Mouse (Mus musculus) right cerebral cortex, postnatal 14 days (tissue): ENCODE results near the gene Dync1h1.

Experiments
- DNase-seq: peaks from one replicate; pipeline ENCODE4 v3.0.0; 2022

Dync1h1 gene

DNA sequence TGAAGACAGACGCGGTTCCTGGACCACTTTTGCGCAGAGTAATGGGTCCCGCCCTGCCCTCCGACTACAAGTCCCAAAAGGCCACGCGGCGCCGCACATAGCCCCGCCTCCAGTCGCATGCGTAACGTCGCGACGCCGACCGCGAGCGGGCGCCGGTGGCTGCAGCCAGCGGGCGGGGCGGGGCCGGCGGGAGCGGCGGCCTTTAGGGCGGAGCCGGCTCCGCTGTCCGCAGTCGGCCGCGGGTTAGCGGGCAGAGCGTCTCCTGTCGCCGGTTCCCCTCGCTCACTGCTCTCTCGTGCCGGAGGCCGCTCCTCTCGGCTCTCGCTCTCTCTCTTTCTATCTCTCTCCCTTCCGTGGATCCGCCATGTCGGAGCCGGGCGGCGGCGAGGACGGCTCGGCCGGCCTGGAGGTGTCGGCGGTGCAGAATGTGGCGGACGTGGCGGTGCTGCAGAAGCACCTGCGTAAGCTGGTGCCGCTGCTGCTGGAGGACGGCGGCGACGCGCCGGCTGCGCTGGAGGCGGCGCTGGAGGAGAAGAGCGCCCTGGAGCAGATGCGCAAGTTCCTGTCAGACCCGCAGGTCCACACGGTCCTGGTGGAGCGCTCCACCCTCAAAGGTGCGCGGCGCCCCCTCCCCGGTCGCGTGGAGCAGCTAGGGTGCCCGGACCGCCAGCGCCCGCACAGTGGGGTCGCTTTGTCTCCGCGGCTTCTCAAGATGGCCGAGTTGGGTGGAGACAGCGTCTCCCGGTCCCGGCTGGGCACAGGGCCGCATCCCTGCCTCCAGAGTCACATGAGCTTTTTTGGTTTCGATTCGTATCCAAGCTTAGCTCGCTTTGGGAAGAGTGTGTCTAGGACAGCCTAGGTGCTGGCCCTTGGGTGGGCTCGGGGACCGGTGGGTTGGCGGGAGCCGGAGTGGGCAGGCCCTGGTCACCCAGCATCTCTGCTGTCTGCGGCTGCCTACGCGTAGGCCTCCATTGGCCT is at the start of gene Dync1h1:
Gene Dync1h1, plus strand, starts transcription at position 212 of the 978 bp plus-strand sequence.
- DNase-seq = peak; percentile 95

DNA sequence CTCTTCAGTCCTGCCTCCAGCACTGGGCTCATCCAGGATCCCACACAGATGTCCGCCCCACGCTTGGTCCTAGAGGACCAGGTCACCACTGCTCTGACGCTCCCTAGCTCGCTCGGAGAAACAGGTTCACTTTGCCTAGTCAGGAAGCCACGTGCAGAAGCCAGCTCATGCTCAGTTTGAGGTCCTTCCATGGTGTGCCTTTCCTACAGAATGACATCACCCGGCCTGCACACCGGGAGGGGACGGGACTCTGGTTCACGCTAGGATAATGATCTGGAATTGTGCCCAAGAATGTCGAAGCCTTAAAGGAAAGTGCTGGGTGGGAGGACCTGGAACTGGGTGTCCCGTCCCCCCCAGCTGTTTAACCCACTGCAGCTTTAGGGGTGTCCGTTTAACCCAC is 49.1 kb upstream of the Dync1h1 start:
- DNase-seq = no peak

DNA sequence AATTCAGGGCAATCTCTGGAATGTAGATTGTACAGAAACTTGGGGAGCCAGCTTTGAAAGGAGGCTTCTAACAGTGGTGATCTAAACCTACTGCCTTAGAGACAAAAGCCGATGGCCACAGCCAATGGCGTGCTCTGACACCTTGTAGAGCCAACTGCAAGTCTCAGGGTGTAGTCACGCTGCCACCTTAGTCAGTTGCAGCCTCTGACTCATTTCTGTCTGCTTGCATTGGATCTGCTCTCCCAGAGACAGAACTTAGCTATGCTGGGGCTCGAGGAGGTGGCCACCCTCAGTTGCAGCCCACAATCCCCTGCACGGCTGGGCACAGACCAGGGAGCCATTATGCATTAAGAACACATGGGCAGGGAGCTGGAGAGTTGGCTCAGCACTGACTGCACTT is 47.9 kb upstream of the Dync1h1 start:
- DNase-seq = no peak

DNA sequence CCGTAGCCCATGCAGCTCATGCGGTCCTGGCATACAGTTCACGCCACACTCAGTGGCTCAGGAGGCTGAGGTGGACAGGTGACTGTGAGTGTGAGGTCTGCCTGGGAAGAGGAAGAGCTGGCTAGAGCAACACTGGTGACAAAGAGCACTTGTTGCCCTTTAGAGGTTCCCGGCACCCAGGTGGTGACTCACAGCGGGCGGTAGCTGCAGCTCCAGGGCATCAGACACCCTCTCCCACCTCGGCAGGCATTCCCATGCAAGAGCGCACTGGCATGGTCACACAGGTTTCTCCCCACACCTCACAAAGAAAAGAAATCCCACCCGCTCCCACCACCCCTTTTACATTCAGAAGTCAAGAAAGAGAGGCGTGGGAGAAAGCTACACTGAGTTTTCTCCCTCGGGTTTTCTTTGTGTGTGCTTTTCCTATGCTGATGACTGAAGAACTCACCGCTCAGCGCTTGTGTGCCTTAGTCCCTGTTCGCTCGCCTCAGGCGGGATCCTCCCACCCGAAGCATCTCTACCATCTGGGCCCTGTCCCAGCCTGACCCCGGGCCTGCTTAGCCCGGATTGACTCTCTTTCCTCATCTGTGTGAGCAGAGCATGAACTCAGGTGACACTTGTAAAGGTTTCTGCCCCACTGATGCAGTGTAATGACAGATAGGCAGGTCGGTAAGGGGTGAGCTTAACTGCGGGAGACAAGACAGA is 45.6 kb upstream of the Dync1h1 start:
- DNase-seq = no peak

DNA sequence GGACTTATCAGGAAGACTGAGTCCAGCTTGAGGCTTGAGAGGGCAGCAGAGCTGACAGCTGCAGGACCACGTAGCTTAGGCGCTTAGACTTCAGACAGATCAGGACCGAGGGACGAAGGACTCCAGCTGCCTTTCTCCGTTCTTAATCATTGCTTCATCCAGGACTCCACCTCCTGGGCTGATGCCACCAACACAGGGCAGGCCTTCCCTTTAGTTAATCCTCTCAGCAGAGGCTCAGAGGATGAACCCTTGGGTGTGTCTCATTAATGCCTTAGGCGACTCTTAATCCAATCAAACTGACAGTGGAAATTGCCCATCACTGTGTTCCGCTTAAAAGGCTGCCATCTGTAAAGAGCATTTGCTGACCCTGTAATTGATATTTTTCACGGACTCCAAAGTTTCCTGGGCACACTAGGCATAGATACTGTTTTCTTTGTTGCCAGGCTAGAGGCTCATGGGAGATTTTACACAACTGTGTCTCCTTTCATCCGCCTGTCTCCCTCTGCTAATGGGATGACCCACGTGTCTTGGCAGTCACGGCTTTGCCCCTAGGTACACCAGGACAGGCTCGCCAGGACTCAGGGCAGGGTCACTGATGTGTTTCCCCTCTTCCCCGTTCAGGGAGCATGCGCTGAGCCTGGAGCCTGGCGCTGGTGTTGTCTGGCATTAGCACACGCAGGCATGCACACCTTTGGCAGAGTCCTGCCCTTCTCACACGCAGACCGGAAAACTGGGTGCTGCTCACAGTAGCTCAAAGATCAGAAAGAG is 44.2 kb upstream of the Dync1h1 start:
- DNase-seq = no peak

DNA sequence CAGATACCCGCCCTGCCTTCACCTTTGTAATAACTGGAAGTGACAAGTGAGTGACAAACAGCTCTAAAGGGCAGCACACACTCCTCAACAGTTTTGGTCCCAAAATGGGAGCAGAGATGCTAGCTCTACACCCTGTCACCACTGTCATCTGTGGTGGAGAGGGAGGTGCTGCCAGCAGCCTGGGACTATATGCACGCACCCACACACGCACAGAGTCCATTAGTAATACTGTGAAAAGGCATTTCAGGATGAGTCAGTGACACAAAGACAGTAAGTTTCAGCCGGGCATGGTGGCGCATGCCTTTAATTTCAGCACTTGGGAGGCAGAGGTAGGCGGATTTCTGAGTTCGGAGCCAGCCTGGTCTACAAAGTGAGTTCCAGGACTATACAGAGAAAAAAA is 43.1 kb upstream of the Dync1h1 start:
- DNase-seq = no peak

DNA sequence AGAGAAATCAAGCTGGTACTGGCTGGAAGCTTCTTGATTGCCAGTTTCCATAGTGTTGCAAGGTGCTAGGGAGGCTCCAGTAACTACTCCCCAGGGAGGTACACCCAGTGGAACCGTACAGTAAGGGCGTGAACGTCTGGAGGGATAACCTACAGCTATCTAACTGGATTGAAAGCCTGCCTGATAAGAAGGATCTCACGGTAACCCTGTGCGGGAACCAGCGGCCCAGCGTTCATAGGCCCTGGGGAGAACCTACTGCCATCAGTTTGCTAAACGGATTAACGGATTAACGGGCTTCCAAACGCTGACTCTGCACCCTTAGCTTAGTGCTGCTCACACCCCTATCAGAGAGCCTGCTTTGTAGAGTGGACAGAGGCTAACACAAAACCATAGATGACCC is 37.9 kb upstream of the Dync1h1 start:
- no peak for DNase-seq

DNA sequence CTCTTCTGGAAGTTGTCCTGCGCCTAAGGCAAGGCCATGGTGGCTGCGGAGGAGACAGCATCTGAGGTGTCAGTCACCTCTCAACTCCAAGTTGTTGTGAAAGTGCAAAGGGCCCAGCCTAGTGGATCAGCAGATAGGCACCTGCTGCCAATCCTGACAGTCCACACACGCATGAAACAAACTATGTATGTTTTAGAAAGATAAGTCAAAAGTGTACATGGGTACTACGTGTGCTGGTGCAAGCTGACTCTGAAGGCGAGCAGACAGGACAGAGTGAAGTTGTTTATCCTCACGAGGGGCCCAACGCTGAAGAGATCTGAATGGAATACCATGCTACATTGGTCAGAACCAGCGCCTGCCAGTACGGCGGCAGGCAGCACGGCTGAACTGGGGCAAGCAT is 36.4 kb upstream of the Dync1h1 start:
- no peak for DNase-seq

DNA sequence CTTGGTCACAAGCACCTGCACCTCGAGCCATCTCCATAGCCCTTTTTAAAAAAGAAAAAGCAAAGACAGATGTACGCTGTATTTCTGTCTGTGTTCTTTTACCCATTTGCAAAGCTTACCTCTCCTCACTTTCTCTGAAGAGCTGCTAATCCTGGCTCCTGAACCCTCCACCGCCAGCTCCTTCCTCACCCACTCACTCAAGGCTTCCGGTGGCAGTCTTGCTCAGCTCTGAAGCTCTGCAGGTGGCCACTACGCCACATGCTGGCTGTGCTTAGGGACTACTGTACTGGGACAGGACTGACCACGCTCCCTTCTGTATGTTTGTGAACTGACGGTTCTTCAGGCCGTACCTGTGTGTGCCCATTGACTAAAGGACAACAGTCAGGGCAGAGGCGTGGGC is 34.9 kb upstream of the Dync1h1 start:
- no peak for DNase-seq

DNA sequence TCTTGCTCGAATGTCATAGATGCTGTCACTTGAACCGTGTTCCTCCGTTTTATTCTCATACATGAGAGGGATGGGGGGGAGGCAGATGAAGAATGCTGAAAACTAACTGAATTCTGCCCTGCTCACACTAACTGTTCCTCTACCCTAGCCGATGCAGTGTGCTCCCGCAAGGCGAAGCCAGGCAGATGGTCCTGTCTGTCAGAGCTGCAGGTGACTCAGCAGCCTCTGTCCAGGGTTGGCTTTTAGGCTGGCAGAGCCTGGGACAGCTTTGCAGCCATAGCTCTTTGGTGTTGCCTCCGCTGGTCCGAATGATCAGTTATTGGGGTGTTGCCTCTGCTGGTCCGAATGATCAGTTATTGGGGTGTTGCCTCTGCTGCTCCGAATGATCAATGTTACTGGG is 30.2 kb upstream of the Dync1h1 start:
- DNase-seq = no peak

DNA sequence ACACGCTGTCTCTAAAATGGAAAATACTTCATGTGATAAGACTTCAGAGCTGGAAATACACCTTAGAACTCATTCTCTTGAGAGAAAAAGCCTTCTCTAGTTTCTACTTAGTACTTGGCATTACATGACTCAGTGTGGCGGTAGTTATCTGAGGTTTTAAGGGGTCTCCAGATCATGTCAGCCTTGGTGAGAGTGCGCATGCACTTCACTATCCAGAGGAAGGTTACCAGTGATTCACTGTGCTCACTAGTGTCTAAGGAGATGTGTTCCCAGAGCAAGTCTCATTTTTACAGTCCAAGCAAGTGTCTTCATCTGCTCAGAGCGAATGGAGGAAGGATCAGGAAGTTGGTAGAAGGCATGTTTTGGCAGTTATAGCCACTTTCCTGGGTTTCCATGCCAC is 28.9 kb upstream of the Dync1h1 start:
- no peak for DNase-seq

DNA sequence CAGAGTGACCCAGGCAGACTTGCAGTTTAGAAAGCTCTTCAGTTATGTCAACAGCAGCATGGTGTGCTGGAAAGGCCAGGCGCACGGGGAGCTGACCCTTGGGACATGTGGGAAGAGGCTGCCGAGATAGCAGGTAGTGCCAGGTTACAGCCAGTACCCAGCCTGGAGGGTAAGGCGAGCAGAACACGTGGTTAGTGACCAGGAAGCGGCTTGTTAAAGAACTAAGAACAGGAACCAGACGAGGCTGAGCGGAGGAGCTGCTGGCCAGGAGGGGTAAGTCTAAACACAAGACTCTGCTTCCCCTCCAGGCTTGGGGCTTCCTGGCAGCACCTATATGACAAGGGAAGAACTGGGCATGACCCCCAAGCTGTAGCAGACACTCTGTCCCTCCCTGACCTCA is 27.6 kb upstream of the Dync1h1 start:
- DNase-seq = no peak

DNA sequence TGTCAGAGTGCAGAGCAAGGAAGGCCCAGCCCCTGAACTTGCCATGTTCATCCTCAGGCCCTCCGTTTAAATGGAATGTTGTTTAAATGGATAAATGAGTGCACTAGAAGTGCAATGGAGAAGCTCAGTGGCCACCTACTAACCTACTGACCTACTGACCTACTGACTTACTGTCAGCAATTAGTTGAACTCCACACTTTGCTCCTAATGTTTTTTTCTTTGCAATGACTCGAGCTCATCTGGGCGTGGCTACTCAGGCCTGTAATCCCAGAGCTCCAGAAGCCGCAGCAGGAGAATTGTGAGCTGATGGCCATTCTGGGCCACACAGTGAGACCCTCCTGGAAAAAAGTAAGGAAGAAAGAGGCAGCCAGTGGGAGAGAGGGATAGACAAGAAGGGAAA is 25.3 kb upstream of the Dync1h1 start:
- no peak for DNase-seq

DNA sequence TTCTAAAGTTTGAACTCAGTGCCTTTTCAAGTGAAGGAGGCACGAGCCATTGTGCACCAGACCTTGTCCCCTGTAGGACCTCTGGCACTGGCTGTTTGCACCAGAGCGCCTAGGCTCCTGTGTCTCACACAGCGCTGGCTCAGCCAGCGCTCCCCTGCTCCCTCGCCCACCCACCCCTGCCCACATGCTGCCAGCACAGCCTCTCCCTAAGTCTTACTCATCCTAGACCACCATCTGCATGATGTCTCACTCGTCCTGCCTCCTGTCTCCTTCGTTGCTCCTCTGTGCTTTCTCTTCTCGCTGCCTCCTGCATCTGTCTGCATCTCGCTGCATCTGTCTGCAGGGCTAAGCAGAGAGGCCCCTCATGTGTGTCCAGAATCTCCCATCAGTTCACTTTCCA is 22.9 kb upstream of the Dync1h1 start:
- no peak for DNase-seq

DNA sequence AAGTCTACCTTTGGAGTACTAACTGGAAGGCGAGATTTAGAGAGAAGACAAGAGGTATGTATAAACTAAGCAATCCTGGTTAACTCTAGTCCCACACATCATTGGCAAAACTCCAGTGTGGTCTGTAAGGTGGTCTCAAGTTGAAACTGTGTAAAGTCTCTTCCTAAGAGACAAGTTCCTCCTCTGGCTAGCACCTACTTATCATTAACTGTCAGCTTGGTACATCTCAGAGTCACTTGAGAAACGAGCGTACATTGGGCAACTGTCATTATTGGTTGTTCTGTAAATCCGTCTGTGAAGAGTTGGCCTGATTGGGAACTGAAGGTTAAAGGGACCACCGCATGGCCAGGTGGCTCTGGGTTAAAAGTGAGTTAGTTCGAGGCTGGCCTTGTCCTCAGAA is 12.6 kb upstream of the Dync1h1 start:
- no peak for DNase-seq

DNA sequence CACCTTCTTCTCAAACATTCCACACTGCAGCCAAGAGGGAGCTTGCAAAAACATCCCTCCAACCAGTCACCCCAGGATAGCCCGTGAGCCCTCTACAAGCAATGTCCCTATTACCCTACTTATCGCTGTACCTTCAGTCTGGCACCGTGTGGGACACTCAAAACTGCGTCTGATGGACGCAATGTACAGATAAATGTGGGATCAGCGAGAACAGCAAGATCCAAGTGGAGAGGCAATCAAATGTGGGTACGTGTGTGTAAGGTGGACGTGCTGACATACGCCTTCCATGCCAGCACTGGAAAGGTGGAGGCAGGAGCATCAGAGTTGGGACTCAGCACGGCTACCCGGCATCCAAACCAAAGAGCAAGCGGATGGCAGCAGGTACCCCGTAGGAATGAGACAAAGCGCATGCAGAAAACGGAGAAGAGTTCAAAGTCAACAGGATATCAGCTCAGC is 10.4 kb upstream of the Dync1h1 start:
- no peak for DNase-seq

DNA sequence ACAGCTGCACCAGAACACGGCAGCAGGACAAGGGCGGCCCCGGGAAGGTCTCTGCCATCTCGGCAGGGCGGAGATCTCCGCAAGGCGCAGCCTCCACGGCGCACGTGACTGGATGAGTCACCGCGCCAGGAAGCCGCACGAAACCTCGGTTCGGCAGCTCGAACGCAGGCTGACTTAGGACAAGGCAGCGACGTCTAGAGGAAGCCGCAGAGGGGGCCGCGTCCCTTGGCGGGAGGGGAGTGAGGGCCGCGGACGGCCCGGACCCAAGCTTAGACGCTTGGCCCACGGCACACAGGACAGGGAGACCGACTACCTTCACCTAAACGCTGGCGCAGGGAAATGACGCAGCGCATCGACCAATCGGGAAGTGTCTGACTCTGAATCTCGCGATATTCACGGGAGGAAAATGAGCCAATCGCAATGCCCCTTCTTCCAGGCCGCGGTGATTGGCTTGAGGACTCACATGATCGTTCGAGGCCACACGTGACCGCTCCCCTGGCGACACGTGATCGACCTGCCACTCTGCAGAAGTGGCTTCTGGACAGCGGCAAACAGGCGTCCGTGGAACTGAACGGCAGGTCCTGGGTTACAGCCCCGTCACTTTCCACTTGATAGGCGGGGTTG is 9.9 kb upstream of the Dync1h1 start:
- peak; percentile 98 for DNase-seq

DNA sequence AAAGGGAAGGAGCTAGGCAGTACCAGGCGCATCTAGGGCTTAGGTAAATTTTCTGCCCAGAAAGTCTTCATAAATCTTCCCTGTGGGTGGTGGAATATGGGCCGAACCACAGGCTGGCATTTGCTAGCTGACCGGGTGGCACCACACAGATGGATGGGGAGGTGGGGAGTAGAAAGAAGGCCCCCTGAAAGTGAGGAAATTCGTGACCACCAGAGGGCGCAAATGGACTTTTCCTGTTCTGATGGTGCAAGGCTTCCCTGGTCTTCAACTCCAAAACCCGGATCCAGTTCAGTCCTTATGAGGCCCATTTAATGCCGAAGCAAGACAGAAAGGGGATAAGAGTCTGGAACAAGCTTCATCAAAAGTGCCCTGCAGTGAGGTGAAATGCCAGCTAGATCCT is 2.7 kb upstream of the Dync1h1 start:
- peak; percentile 83 for DNase-seq

DNA sequence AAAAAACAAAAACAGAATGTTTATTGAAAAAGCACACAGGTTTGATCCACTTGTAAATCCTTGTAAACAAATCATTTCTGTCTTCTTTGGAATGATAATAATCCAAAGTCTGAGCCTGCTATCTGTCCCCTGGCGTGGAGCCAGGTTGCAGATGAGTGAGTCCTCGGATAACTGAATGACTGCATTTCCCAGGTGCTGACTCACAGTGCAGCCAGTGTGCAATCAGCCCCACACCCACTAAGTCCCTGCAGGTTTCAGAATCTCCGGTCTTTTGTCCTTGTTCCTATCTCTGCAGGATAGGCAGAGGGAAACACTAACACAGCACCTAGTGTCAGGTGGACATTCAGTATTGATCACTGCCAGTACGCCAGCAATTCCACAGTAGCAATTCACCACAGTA is 1.5 kb upstream of the Dync1h1 start:
- no peak for DNase-seq

DNA sequence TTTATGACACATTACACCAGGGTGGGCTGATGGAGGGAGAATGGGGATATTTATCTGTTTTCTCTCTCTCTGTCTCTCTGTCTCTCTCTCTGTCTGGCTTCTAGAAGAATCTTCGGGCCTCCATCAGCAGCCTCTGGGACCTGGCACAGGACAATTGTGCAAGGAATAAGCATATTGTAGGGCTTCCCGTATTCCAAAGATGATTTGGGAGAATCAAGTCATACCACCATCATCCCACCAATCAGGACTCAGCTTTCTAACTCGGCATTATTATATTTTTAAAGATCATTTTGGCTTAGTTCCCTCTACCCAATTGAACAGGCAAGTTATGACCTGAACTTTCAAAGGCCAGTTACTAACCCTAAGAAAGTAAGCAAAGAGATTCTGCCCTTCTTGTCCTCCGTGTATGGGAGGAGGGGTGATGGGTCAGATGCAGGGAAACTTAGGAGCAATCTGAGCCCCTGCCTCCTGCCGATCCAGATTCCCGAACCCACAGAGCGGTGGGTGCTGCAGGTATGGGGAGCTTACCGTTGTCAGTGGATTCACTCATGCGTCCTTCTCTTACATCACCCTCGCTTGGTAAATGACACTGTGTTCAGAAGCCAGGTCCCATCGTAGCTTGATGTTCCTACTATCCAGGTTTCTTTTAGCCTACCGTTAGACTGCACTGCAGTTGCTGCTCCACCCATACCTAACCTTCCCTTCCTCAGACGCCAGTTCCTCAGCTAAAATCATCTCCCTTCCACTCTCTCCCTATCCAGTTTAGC is 844 bp upstream of the Dync1h1 start:
- DNase-seq = no peak

DNA sequence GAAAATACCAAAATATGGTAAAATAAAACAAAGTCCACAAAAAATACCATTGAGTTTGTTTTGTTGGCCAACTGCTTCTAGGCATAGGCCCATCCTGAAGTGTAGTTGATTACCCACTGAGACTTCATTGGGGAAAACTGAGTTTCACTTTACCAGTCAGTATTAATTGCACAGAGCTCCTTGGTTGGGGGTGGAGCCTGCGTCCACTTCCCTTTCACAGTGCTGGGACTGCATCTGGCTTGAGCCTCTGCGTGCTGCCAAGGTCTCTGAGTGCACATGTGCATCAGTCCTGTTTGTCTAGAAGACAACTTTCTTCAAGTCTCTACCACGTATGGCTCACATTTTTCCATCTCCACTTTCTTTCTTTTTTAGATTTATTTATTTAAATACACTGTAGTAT is 4.9 kb downstream of the Dync1h1 start:
- DNase-seq = no peak

DNA sequence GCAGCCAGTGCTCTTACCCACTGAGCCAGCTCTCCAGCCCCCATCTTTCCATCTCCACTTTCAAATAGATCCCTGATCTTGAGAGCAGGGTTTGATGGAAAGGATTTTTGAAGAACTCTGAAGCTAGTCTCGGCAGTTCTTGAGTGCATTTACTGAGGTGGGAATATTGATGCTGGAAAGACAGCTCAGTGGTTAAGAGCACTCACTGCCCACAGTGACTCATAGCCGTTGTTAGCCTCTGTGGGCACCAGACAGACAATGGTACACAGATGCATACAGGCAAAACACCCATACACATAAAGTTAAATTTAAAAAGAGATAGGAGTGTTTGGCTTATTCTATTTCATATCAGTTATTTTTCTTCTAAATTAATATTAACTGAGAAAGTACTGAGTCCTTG is 5.4 kb downstream of the Dync1h1 start:
- DNase-seq = no peak
